Mouse (Mus musculus): Measurements from ENCODE around the gene B230118H07Rik. TPM values are rescaled to one million over a fixed set of nuclear protein-coding genes. Genes with fewer than 3 reads are reported as not detected.

Gene B230118H07Rik
- polyA plus RNA-seq, 1 experiment: 12.6 TPM

DNA sequence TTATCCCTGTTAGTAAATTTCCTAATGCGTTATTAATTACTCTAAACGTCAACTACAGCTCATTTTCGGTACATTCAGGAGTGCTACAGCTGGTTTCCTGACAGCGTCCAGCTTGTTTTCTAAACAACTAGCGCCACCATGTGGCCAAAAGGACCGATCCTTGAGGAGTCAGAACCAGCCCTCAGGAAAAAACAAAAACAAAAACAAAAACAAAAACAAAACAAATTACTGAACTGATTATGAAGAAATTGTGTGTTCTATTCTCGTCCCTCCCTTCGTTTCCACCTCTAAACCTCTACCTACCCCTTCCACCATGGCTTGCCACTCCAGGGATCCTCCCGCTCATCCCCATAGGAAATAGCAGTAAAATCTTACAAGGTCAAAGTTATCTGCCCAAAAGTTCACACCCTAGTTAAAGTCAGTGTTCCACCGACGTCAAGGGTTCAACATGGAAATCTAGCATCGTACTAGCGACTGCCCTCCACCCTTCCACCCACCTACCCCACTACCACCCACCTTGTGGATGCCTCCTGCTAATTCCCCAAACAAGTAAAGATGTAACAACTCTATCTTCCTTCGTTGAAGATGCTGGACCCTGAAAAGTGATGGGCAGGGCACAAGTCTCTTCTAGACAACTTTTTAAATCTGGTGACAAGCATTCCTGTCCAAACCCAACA is 3.7 kb upstream of the B230118H07Rik start:
- Histone ChIP-seq H3K36me3 (ENCODE audit: control insufficient read depth, insufficient read depth, low read length) (no peaks in the 10 kb centered on the region), H3K4me3 (ENCODE audit: insufficient read depth, low read depth, low read length) (0 out of 2 replicates have a peak overlapping the region, but pooled peaks have one; percentile 6), H3K27me3 (replicated peaks; ENCODE audit: control insufficient read depth, insufficient read depth, low read length) (no peaks in the 10 kb centered on the region; the same call in 1 of the 2 replicates), H3K4me1 (ENCODE audit: control insufficient read depth, insufficient read depth, low read length) (no peaks in the 10 kb centered on the region), H3K27ac (ENCODE audit: insufficient read depth, low read depth, low read length) (no peak overlapping the region)
- TF ChIP-seq POLR2A (IDR thresholded peaks at IDR 0.05; ENCODE audit: low read depth, low read length): no peak
- peak; percentile 76 for TF ChIP-seq CTCF (conservative IDR thresholded peaks at IDR 0.05; ENCODE audit: insufficient read depth, insufficient read length, low read depth, low read length)
- DNase-seq: peak; percentile 80
- 15% methylated on average over 14 of the region's 14 CpGs for WGBS

DNA sequence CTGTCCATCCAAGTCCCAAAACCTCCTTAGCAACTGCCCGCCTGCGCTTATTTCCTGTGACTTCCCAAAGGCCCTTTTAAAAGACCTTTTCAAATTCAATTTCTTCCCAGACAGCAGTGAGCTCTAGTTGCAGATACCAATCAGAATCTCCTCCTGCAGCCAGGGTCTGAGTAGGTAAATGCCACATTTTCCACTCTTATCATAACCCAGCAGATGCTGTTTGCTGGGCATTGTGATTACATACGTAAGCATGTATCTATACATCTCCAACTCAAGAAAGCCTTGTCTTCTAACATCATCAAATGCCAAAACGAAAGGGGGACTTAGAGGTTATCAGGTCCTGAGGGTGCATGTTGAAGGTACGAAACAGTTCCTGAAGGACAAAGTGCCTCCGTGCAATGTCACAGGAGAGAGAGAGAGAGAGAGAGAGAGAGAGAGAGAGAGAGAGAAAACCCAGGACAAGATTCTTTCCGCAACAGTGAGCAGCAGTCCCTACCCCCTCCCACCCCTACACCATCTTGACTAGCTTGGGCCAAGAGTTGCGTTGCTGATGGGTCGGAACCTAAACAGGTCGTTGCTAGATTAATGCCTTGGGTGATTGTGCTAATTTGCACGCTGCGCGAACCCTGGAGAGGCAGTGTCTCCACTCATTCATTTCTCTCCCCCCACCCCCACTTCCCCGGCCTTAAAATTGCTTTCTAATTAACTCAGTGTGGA is 3.0 kb upstream of the B230118H07Rik start:
- Histone ChIP-seq H3K4me3 (ENCODE audit: insufficient read depth, low read depth, low read length) (peak overlapping the region; percentile 6; the same call in 1 of the 2 replicates), H3K36me3 (ENCODE audit: control insufficient read depth, insufficient read depth, low read length) (no peaks in the 10 kb centered on the region), H3K27me3 (replicated peaks; ENCODE audit: control insufficient read depth, insufficient read depth, low read length) (no peaks in the 10 kb centered on the region; the same call in 1 of the 2 replicates), H3K4me1 (ENCODE audit: control insufficient read depth, insufficient read depth, low read length) (no peaks in the 10 kb centered on the region), H3K27ac (ENCODE audit: insufficient read depth, low read depth, low read length) (no peak overlapping the region)
- 28% methylated on average over 14 of the region's 14 CpGs for WGBS
- TF ChIP-seq CTCF (conservative IDR thresholded peaks at IDR 0.05; ENCODE audit: insufficient read depth, insufficient read length, low read depth, low read length) (no peak), POLR2A (IDR thresholded peaks at IDR 0.05; ENCODE audit: low read depth, low read length) (no peak)
- DNase-seq: no peak

DNA sequence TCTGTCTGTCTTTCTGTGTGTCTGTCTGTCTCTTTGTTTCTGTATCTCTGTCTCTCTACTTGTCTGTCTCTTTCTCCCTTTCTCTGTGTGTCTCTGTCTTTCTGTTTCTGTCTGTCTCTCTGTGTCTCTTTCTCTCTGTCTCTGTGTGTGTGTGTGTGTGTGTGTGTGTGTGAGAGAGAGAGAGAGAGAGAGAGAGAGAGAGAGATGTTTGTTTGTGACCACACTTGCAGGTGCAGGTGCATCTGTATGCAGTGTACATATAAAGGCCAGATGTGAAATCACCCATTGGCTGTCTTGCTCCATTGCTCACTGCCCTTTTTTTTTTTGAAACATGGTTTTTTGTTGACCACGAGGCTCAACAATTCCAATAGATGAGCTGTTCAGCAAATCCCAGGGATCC is 1.1 kb upstream of the B230118H07Rik start:
- no peaks in the 10 kb centered on the region for H3K4me1 ChIP-seq (ENCODE audit: control insufficient read depth, insufficient read depth, low read length)
- H3K27me3 ChIP-seq (replicated peaks; ENCODE audit: control insufficient read depth, insufficient read depth, low read length): no peaks in the 10 kb centered on the region; the same call in 1 of the 2 replicates
- TF ChIP-seq POLR2A (IDR thresholded peaks at IDR 0.05; ENCODE audit: low read depth, low read length) (no peak), CTCF (conservative IDR thresholded peaks at IDR 0.05; ENCODE audit: insufficient read depth, insufficient read length, low read depth, low read length) (no peak)
- no peak overlapping the region for H3K4me3 ChIP-seq (ENCODE audit: insufficient read depth, low read depth, low read length)
- 31% methylated on average over 1 of the region's 1 CpGs for WGBS
- DNase-seq: no peak
- no peaks in the 10 kb centered on the region for H3K36me3 ChIP-seq (ENCODE audit: control insufficient read depth, insufficient read depth, low read length)
- H3K27ac ChIP-seq (ENCODE audit: insufficient read depth, low read depth, low read length): no peak overlapping the region

DNA sequence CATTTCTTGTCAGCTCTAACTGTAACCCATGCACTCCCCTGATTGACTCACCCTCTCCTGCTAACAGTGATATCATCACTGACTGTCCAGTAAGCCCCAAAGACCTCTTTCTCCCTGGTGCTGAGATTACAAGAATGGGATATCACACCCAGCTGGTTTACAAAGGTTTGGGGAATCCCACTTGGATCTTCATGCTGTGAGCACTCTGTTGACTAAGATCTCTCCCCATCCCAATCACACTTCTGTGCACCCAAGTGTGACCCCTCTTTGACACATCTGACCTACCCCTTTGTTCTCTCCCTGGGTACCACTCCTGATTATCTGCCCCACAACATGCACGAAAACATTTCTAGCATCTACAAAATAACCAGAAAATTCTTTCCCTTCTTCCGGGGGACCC is 971 bp downstream of the B230118H07Rik start:
- Histone ChIP-seq H3K36me3 (ENCODE audit: control insufficient read depth, insufficient read depth, low read length) (no peaks in the 10 kb centered on the region), H3K4me1 (ENCODE audit: control insufficient read depth, insufficient read depth, low read length) (no peaks in the 10 kb centered on the region), H3K27ac (ENCODE audit: insufficient read depth, low read depth, low read length) (no peak overlapping the region), H3K27me3 (replicated peaks; ENCODE audit: control insufficient read depth, insufficient read depth, low read length) (no peaks in the 10 kb centered on the region; the same call in 1 of the 2 replicates), H3K4me3 (ENCODE audit: insufficient read depth, low read depth, low read length) (no peak overlapping the region)
- WGBS: 70% methylated on average over 2 of the region's 2 CpGs
- TF ChIP-seq POLR2A (IDR thresholded peaks at IDR 0.05; ENCODE audit: low read depth, low read length) (no peak), CTCF (conservative IDR thresholded peaks at IDR 0.05; ENCODE audit: insufficient read depth, insufficient read length, low read depth, low read length) (no peak)
- no peak for DNase-seq

DNA sequence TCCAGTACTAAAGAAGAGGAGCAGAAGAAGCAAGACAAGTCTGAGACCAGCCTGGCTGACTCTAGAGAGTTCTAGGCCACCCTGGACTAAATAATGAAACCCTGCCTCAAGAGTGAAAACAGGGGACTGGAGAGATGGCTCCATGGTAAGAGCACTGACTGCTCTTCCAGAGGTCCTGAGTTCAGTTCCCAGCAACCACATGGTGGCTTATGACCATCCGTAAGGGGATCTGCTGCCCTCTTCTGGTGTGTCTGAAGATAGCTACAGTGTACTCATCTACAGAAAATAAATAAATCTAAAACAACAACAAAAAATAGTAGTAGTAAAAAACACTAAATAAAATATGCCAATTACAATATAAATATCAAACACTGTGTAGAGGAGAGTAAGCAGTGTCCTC is 3.5 kb downstream of the B230118H07Rik start:
- Histone ChIP-seq H3K36me3 (ENCODE audit: control insufficient read depth, insufficient read depth, low read length) (no peaks in the 10 kb centered on the region), H3K4me3 (ENCODE audit: insufficient read depth, low read depth, low read length) (no peak overlapping the region), H3K4me1 (ENCODE audit: control insufficient read depth, insufficient read depth, low read length) (no peaks in the 10 kb centered on the region), H3K27ac (ENCODE audit: insufficient read depth, low read depth, low read length) (no peak overlapping the region), H3K27me3 (replicated peaks; ENCODE audit: control insufficient read depth, insufficient read depth, low read length) (no peaks in the 10 kb centered on the region; the same call in 1 of the 2 replicates)
- TF ChIP-seq CTCF (conservative IDR thresholded peaks at IDR 0.05; ENCODE audit: insufficient read depth, insufficient read length, low read depth, low read length): no peak
- DNase-seq: no peak
- WGBS: 100% methylated on average over 1 of the region's 1 CpGs

DNA sequence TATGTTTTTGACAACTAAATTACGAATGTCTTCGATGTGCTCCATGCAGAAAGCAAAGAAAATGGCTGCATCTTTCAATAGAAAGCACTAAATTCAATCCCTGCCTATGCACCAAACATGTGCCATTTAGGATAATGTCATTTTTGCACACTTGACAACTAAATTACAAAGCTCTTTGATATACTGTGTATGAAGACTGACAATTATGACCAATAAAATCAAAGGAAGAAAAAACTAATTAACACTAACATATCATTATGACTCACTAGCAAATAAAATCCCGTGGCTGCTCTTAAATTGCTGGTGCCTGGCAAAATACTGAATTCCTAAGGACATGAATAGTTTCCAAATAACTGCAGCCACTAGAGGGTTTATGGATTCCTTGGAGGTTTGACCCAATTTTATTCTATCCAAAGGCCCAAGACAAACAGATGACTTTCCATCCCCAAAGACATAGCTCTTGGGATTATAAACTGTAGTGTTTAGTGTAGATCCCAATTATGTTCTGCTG is 9.4 kb downstream of the B230118H07Rik start:
- no peaks in the 10 kb centered on the region for H3K4me1 ChIP-seq (ENCODE audit: control insufficient read depth, insufficient read depth, low read length)
- TF ChIP-seq CTCF (conservative IDR thresholded peaks at IDR 0.05; ENCODE audit: insufficient read depth, insufficient read length, low read depth, low read length) (no peak), POLR2A (IDR thresholded peaks at IDR 0.05; ENCODE audit: low read depth, low read length) (no peak)
- 69% methylated on average over 3 of the region's 3 CpGs for WGBS
- H3K27ac ChIP-seq (ENCODE audit: insufficient read depth, low read depth, low read length): no peak overlapping the region
- H3K27me3 ChIP-seq (replicated peaks; ENCODE audit: control insufficient read depth, insufficient read depth, low read length): no peaks in the 10 kb centered on the region
- no peak overlapping the region for H3K4me3 ChIP-seq (ENCODE audit: insufficient read depth, low read depth, low read length)
- no peak for DNase-seq
- H3K36me3 ChIP-seq (ENCODE audit: control insufficient read depth, insufficient read depth, low read length): no peaks in the 10 kb centered on the region
